Mouse (Mus musculus): ENCODE measurements around the gene Ier5l. TPM values are rescaled to one million over a fixed set of nuclear protein-coding genes. Genes with fewer than 3 reads are reported as not detected.
A peak's percentile ranks its signal among the peaks of the same experiment; 100 is the strongest.

The Ier5l gene
- polyA plus RNA-seq, 1 experiment from 2014 or later: 2.0 TPM

- Histone ChIP-seq H3K36me3 (peaks cover 67% of the 10 kb centered on the region), H3K9me3 (no peaks in the 10 kb centered on the region), H3K27ac (no peak overlapping the region), H3K4me1 (replicated peaks) (peaks cover 20% of the 10 kb centered on the region), H3K9ac (replicated peaks) (no peak overlapping the region), H3K27me3 (no peaks in the 10 kb centered on the region), H3K4me2 (replicated peaks) (no peak overlapping the region), H3K4me3 (replicated peaks) (no peak overlapping the region)
- 90% methylated on average over 4 of the region's 4 CpGs for WGBS
- no peak for ATAC-seq
Measured at GRCm38 (mm10) chr2:30436809-30437208, 37.2 kb downstream of the Ier5l start.

- no peak overlapping the region for H3K4me2 ChIP-seq (replicated peaks)
- no peaks in the 10 kb centered on the region for H3K27me3 ChIP-seq
- no peaks in the 10 kb centered on the region for H3K9me3 ChIP-seq
- ATAC-seq: no peak
- no peak overlapping the region for H3K4me3 ChIP-seq (replicated peaks)
- H3K36me3 ChIP-seq: peaks cover 74% of the 10 kb centered on the region
- 68% methylated on average over 5 of the region's 5 CpGs for WGBS
- H3K4me1 ChIP-seq (replicated peaks): peaks cover 13% of the 10 kb centered on the region
- H3K27ac ChIP-seq: no peak overlapping the region
- no peak overlapping the region for H3K9ac ChIP-seq (replicated peaks)
Measured at GRCm38 (mm10) chr2:30436156-30436545, 37.9 kb downstream of the Ier5l start.

DNA sequence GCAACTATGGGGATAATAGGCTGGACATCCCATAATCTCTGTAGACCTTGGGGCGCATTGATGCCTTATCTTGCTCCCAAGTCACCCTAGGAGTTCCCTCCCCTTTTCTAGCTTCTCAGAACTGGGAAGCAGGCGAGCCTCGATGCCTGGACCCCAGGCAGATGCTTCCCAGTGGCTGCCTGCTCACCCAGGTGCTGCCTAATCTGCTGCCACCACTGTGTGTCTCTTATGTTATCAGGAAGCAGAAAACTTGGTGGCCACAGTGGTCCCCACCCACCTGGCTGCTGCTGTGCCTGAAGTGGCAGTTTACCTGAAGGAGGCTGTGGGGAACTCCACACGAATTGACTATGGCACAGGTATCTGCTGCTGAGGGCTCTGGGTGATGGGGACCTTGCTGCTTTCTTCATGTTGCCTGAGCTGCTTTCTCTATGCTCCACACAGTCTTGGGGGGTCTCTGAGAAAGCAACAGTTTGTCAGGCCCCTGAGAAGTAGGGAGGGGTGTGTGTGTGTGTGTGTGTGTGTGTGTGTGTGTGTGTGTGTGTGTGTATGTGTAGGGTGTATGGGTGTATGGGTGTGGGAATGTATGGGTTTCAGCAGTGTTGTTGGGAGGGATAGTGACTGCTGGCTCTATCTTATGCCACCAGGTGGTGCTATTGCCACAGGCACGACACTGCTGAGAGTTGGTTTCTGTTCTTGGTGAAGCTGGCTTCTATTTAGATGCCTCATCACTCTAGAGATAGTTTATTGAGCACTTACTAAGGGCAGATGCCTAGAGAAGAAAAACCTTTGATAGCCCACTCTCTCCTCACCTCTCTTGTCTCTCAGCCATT, 38.5 kb downstream of the Ier5l start:
- Histone ChIP-seq H3K27ac (no peak overlapping the region), H3K27me3 (no peaks in the 10 kb centered on the region), H3K36me3 (peaks cover 80% of the 10 kb centered on the region), H3K4me1 (replicated peaks) (peaks cover 7% of the 10 kb centered on the region), H3K9ac (replicated peaks) (no peak overlapping the region), H3K4me3 (replicated peaks) (no peak overlapping the region), H3K4me2 (replicated peaks) (no peak overlapping the region), H3K9me3 (no peaks in the 10 kb centered on the region)
- WGBS: 61% methylated on average over 5 of the region's 5 CpGs
- ATAC-seq: peak; percentile 80

DNA sequence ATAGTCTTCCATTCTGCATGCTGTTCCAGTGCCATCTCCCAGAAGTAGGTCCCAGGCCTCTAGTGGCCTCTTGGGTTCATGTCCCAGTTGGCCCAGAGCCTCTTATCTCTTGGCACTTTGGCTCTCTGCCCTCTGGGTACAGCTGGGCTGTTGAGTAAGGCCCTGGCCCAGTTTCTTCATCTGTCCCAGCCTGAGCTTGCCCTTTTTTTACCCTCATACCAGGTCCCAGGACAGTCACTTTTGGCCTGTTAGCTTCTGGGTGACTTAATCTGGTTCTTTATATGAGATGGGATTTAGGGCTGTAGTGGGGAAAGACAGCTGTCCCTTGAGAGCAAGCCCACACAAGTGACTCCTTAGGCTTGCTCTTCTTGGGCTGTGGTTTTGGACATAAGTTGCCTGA, 44.9 kb downstream of the Ier5l start:
- Histone ChIP-seq H3K9me3 (no peaks in the 10 kb centered on the region), H3K27me3 (no peaks in the 10 kb centered on the region), H3K9ac (replicated peaks) (no peak overlapping the region), H3K4me1 (replicated peaks) (no peaks in the 10 kb centered on the region), H3K4me2 (replicated peaks) (no peak overlapping the region), H3K4me3 (replicated peaks) (no peak overlapping the region), H3K27ac (no peak overlapping the region), H3K36me3 (peaks cover 79% of the 10 kb centered on the region)
- ATAC-seq: no peak

Other genes with a start within 250 kb of the Ier5l start
- gene Lrrc8a, start 236.5 kb downstream of the Ier5l start, polyA plus RNA-seq (2015; fragmentation: Nextera tagmentation; extraction: Ambion mirVana): 61.6 and 62.2 TPM in 2 replicates
- gene Gm28035, start 233.7 kb downstream of the Ier5l start, polyA plus RNA-seq (2015; fragmentation: Nextera tagmentation; extraction: Ambion mirVana): 0.39 and 0.40 TPM in 2 replicates
- 5.7 and 7.7 TPM in 2 replicates for gene Phyhd1, start 208.0 kb downstream of the Ier5l start, polyA plus RNA-seq (2015; fragmentation: Nextera tagmentation; extraction: Ambion mirVana)
- not detected in 2 replicates for gene Gm28038, start 193.2 kb downstream of the Ier5l start, polyA plus RNA-seq (2015; fragmentation: Nextera tagmentation; extraction: Ambion mirVana)
- 30.6 and 32.3 TPM in 2 replicates for gene Dolk, start 187.9 kb downstream of the Ier5l start, polyA plus RNA-seq (2015; fragmentation: Nextera tagmentation; extraction: Ambion mirVana)
- gene Nup188, start 187.8 kb downstream of the Ier5l start, polyA plus RNA-seq (2015; fragmentation: Nextera tagmentation; extraction: Ambion mirVana): 23.6 and 27.9 TPM in 2 replicates
- 147 and 158 TPM in 2 replicates for gene Sh3glb2, start 114.9 kb downstream of the Ier5l start, polyA plus RNA-seq (2015; fragmentation: Nextera tagmentation; extraction: Ambion mirVana)
- 29.4 and 30.2 TPM in 2 replicates for gene Miga2, start 110.0 kb downstream of the Ier5l start, polyA plus RNA-seq (2015; fragmentation: Nextera tagmentation; extraction: Ambion mirVana)
- gene Dolpp1, start 82.0 kb downstream of the Ier5l start, polyA plus RNA-seq (2015; fragmentation: Nextera tagmentation; extraction: Ambion mirVana): 54.7 and 56.6 TPM in 2 replicates
- 18.5 and 21.9 TPM in 2 replicates for gene Crat, start 58.4 kb downstream of the Ier5l start, polyA plus RNA-seq (2015; fragmentation: Nextera tagmentation; extraction: Ambion mirVana)
- 128 and 134 TPM in 2 replicates for gene Ptpa, start 58.2 kb downstream of the Ier5l start, polyA plus RNA-seq (2015; fragmentation: Nextera tagmentation; extraction: Ambion mirVana)
- 0.27 and 0.43 TPM in 2 replicates for gene Cstad, start 120.8 kb upstream of the Ier5l start, polyA plus RNA-seq (2015; fragmentation: Nextera tagmentation; extraction: Ambion mirVana)